Mouse (Mus musculus) heart, postnatal 0 days (tissue): ENCODE measurements around the gene Gm28036.

Experiments used
- CTCF ChIP-seq: IDR thresholded peaks from 2 replicates; pipeline ENCODE4 v1.5.1; 2016; ENCODE audit warnings: antibody characterized with exemption, control low read depth, low read depth
- EP300 ChIP-seq: IDR thresholded peaks from 2 replicates; pipeline ENCODE4 v1.6.1; 2016; ENCODE audit warnings: antibody characterized with exemption, low read depth

- no peak for TF ChIP-seq CTCF
- no peak for TF ChIP-seq EP300
Measured at GRCm38 (mm10) chr2:156042903-156043302, 84.0 kb downstream of the Gm28036 start.
